Mouse (Mus musculus) urinary bladder, postnatal 36 days (tissue): ENCODE data around the gene Adgrl4.

Source experiments
- DNase-seq, 2 experiments: peaks; one replicate each; pipeline ENCODE4 v3.0.0; 2022; ENCODE audit warnings: low spot score in 2 of 2, mixed read lengths in 1 of 2

Adgrl4 gene

GRCm38 (mm10) chr3:151437693-151438092 lies at the start of gene Adgrl4:
Adgrl4 (plus strand) TSS chr3:151437887.
- DNase-seq = peak in 1 of 2 experiments; percentile 13

DNA sequence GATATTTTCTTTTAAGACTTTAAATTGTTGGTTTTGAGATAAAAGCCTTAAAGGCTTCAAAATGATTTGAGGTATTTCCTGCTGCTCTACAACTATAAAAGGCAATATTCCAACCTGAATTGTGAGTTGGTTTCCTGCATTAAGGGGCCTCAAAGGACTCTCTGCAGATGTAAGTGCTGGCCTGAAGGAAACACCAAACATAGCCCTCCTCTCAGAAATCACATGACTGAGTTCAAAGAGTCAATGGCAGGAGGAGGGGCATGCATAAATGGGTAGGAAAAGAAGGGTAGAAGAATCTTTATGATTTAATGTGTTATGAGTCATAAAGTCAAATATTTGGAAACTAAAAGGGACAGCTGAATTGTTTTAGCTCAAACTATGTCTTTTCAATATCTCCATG lies 46.8 kb upstream of the Adgrl4 start:
- no peak for DNase-seq

DNA sequence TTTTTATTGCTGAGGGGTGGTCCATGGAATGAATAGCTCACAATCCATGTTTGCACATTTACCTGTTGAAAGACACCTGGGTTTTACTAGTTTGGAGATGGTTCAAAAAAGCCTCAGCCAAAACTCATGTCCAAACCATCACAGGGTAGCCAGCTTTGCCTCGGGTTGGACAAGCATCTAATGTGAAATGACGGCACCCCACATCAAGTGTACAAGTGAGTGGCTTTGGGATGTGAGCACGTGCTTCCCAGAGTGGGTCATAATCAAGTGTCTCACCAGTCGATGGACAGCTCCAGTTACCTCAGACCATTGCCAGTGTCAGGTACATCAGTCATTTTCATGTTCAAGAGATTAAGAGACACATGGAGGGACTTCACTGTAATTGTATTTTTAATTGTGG lies 44.8 kb upstream of the Adgrl4 start:
- DNase-seq = no peak

- DNase-seq = no peak
These were observed 44.4 kb upstream of the Adgrl4 start for GRCm38 (mm10) chr3:151393330-151393729.

DNA sequence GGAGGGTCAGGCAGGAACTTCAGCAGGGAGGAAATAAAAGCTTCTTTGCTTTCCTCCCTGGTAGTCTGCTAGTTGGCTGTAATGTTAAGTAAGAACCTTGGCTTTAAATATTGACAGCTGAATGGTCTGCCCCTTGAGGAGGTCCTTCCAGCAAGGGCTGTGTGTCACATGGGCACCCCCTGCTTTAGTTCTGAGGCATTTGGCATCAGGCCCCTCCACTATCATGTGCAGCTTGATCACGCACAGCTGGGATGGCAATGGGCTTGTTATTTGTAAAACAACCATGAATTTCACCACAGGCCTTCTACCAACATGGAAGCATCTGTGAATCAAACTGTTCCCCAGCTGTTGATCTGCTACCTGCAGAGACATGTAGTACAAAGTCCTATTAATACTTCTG lies 38.4 kb upstream of the Adgrl4 start:
- no peak for DNase-seq

DNA sequence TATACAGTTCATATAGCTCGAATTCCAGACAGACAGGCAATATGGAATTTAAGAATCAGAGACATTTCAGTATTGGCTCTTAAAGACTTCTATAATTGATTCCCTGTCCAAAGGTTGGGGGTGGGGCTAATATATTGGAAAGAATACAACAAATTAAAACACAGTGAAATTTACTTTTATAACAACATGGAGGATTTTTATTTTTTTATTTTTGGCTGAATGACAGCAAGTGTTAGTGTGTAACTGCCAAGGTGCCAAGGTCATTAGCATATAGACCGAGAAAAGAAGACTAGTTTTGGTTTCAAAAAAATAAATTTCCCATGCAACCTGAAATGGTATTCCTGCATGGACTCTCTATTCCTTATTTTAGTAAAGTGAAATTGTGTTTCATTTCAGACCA lies 26.7 kb upstream of the Adgrl4 start:
- DNase-seq = no peak

- no peak for DNase-seq
These were observed 26.2 kb upstream of the Adgrl4 start for GRCm38 (mm10) chr3:151411488-151411887.

DNA sequence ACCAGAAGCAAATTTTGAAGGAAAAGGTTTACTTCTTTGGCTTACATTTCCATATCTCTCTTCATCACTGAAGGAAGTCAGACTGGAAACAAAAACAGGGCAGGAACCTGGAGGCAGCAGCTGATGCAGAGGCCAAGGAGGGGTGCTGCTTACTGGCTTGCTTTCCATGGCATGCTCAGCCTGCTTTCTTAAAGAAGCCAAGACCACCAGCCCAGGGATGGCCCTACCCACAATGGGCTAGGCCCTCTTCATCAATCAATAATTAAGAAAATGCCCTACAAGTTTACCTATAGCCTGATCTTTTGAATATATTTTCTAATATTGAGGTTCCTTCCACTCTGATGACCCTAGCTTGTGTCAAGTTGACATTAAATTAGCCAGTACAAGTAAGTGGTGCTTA lies 20.8 kb upstream of the Adgrl4 start:
- DNase-seq = no peak

- DNase-seq = no peak
These were observed 19.8 kb upstream of the Adgrl4 start for GRCm38 (mm10) chr3:151417688-151418572.

DNA sequence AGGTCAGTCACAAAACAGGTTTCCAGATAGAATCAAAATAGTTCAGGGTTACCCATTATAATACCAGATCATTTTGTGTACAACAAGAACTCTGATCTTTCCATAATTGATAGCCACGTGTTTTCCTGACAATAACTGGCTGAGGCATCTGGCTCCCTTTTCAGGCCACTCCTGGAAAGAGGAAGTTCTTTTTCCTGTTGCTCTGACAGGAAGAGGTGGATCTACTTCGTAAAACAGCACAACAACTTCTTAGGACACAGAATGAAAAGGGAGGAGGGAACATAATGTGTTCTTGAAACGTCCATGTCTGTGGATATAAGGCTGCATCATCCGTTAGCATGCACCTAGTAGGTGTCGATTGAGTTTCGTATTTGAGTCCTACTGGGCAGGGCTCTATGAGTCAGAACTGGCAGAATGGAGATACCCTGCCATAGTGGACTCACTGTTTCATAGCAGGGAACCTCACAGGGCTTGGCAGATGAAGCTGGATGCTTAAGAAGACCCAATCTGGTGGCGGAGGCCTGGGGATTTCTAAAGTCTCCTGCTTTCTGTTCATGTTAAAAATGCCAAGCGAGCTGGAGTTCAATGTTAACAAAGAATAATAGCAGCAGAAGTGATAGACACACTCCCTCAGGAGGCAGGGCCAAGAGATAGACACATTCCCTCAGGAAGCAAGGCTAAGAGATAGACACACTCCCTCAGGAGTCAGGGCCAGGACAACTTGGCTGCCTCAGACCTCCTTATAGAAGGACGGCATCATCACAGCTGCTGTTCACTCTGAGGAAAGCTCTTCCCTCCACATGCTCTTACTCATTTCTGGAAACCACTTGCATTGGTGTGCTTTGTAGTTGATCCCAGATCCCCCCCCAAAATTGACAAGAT lies 13.1 kb upstream of the Adgrl4 start:
- no peak for DNase-seq

- no peak for DNase-seq
These were observed 7.6 kb upstream of the Adgrl4 start for GRCm38 (mm10) chr3:151430106-151430505.

GRCm38 (mm10) chr3:151431507-151431906 lies 6.2 kb upstream of the Adgrl4 start:
- DNase-seq = no peak

DNA sequence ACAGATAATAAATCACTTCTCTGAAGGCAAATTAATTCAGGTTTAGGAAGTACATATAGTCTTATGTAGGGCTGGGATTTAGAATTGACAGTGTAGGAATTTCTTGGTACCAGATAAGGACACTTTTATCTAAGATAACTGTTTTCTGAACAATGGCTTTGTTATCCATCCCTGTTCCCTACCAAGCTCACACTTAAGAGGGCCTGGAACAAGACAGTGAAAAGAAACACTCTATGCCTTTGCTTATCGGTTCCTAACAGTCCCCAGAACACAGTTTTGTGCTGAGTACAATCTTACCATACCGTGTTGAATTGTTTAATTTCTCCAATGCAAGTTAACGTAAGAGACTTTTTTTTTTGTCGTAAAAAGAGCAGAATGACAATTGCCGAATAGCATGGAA lies 677 bp downstream of the Adgrl4 start:
- no peak for DNase-seq

- no peak for DNase-seq
These were observed 2.3 kb downstream of the Adgrl4 start for GRCm38 (mm10) chr3:151439976-151440375.

DNA sequence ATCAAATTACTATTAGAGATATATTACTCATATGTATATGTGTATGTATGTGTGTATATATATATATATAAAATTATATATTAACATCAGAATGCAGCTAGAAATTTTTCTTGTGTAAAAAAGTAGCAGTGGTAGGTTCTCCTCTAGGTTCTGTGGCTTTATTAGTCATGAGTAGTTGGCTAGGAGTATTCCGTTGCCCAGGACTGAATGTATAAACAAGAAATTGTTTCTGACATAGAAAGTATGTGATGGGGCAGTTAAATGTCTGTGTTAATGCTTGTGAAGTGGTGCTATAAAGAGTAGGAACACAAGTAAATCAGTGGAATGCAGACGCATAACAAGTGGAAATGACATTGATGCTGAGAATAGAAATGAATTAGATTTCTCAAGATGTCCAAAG lies 4.3 kb downstream of the Adgrl4 start:
- DNase-seq = no peak

- DNase-seq = no peak
These were observed 5.8 kb downstream of the Adgrl4 start for GRCm38 (mm10) chr3:151443486-151443885.

DNA sequence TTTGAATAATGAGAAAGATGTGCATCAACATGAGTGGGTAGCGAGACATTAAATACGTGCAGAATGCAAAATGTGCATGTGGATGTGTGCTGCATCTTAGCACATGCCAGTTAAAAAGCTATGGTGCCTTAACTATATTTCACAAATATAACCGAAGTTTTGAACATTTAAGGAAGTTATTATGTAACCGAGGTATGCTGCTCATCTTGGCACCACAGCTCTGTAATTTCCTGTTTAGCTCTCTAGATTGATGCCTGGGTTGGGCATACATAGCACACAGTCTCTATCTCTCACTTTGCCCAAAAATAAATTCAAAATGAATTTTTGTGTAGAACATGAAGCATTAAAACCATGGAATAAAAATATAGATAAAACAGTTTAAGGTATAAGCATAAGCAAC lies 6.6 kb downstream of the Adgrl4 start:
- no peak for DNase-seq

GRCm38 (mm10) chr3:151445936-151446335 lies 8.2 kb downstream of the Adgrl4 start:
- DNase-seq = no peak

DNA sequence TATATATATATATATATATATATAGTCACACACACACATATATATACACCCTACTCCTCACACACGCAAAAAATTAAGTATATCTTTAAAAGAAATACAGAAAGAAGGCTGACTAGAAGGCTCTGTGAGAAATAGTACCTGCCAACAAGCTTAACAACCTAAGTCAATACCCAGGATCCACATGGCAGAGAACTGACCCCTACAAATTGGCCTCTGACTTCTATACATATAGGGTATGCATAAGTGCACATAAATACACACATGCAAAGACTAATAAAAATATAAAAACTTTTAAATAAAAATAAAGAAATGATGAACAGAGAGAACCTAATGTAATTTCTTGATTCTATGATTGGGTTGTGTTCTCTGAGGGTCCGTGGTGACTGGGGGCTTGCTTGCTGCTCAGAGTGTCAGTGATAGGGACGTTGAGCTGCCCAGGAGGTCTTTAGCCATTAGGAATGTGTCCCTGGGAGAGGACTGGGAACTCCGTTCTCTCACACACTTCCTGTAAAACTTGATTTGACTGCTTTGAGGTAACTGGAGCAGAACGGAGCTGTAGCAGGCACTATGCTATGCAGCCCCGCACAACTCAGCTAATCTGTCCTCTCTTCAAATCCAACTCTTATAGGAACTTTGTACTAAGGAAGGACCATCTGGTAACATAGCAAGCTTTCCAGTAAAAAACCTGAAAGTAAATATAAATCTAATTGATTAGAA lies 17.5 kb downstream of the Adgrl4 start:
- no peak for DNase-seq

DNA sequence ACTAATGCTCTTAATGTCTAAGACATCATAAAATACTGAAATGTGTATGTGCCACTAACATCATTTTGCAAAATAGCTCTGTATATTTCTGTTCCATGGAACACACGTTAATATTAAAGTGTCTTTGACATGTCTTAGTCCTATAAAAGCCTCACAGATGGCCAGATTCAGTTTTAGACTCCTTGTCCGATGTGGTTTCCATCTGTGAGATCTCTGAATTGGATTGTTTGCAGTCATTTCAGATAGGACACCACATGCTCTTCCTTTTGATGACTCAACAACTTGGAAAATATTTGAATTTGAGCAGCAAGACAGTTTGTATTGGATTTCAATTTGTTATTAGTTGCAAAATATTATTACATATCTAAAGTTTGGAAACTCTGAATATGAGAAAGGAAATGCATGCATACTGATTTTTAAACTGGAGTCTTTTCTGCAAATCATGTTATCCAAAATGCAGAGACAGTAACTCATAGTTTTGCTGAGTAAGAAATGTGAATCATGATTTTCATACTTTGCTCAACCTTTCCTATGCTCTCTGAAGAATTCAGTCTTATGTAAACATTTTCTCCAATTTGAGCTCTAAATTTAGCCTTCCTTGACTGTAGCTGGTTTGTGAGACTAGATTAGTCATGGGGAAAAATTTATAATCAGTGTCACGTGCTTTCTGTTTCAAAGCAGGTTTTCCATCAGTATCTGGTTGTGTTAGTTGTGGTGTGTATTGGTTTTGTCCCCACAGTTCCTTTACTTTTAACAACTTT lies 21.9 kb downstream of the Adgrl4 start:
- DNase-seq = no peak

- DNase-seq = no peak
These were observed 27.5 kb downstream of the Adgrl4 start for GRCm38 (mm10) chr3:151465215-151465614.
